Mouse (Mus musculus): ENCODE measurements around the gene Arvcf.

DNA sequence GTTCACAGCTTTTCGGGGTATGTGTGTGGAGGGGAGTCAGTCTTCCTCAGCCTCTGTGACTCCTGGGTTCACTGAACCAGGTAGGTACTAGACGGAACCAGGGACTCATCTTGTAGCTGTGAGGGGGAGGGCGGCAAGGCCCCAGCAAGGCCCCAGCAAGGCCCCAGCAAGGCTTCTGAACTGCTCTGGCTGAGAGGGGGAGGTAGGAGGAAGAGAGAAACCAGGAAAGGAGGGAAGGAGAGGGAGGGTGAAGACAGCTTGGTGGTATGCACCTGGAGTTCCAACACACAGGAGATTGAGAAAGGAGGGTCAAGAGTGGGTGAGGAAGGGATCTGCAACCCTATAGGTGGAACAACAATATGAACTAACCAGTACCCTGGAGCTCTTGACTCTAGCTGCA is 68.9 kb downstream of the Arvcf start:
- no peak for TF ChIP-seq CTCF (IDR thresholded peaks at IDR 0.05; ENCODE audit: borderline replicate concordance, extremely low read depth, insufficient read depth, insufficient read length)
- no peak for TF ChIP-seq POLR2A (IDR thresholded peaks at IDR 0.05; ENCODE audit: borderline replicate concordance, extremely low read depth, insufficient read depth, insufficient read length, poor library complexity, severe bottlenecking)
